ENCODE assay signal across 9 mouse cellular contexts in the genomic region with DNA sequence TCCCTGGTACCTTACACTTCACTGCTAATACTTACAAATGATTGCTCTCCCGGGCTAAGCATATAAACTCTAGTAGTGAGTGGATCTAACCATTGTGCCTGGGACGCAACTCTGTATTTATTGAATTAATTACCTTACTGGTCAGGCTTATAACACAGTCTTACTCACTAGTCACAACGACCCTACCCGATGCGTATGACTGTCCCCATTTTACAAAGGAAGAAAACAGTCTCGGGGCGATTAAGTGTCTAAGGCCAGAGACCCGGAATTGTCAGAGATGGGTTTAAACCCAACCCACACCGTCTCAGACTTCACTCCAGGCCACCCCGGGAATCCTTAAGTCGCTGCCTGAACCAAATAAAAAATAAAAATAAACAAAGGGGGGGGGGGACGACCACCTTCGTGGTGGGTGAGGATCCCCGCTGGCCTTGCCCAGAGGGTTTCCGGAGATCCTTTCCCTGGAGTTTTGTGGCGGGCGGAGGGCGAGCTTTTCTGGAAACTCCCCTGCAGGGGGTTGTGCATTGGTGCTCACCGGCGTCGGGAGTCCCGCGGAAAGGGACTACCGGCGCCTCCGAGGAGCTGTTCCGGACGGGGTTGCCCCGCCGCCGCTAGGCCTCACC. TPM values are rescaled to one million over a fixed set of nuclear protein-coding genes. Genes with fewer than 3 reads are reported as not detected.
DNase-seq lines count a peak whose midpoint lies in the region; ATAC-seq and TF ChIP-seq lines count a peak whose summit lies in the region.
"Had no signal": no experiment of that assay in that cellular context is flagged by ENCODE, and none has a peak within 500 bp of the region (broad histone marks: within the 10 kb centered on the region; RNA-seq: fewer than 3 reads in every experiment).

No protein-coding gene starts in this region.

- under 1% methylated on average over 31 of the region's 31 CpGs for WGBS in liver, adult 2 months
- under 1% methylated on average over 31 of the region's 31 CpGs for WGBS in hindbrain, embryonic 10.5 days
- WGBS in midbrain, embryonic 10.5 days: under 1% methylated on average over 31 of the region's 31 CpGs

- H3K4me3 ChIP-seq in liver, adult 2 months (ENCODE audit: insufficient read depth, low read depth, low read length): peak overlapping the region; percentile 98
- peak overlapping the region; percentile 97 for H3K4me3 ChIP-seq in hindbrain, embryonic 10.5 days
- peak overlapping the region; percentile 94 for H3K4me3 ChIP-seq in midbrain, embryonic 10.5 days

- ATAC-seq in activated CD4-positive, CD25-positive, alpha-beta regulatory T cell, adult 4 months: peak; percentile 57

- no peak for DNase-seq in liver, adult 2 months (ENCODE audit: extremely low read depth, low read depth, low spot score)
- no peak for DNase-seq in liver
- DNase-seq in hindbrain, embryonic 10.5 days (ENCODE audit: low spot score): no peak
- DNase-seq in midbrain, embryonic 10.5 days (ENCODE audit: low spot score): no peak
- DNase-seq in adrenal gland, postnatal 14 days: no peak
- no peak for DNase-seq in left cerebral cortex, postnatal 36 days (ENCODE audit: low spot score in 2 of 2)
- DNase-seq in left cerebral cortex, adult 9 months (ENCODE audit: low spot score in 2 of 2): no peak

- H3K79me2 ChIP-seq in liver, adult 2 months (ENCODE audit: control insufficient read depth, insufficient read depth, low read length): peaks cover 10% of the 10 kb centered on the region; the same call in 1 of the 2 replicates

- peak overlapping the region; percentile 90 for H3K27ac ChIP-seq in liver, adult 2 months (replicated peaks; ENCODE audit: insufficient read depth, low read depth, low read length)
- H3K27ac ChIP-seq in hindbrain, embryonic 10.5 days: peak overlapping the region; percentile 100
- peak overlapping the region; percentile 100 for H3K27ac ChIP-seq in midbrain, embryonic 10.5 days (replicated peaks)

- peaks cover 19% of the 10 kb centered on the region for H3K36me3 ChIP-seq in liver, adult 2 months (ENCODE audit: control insufficient read depth, insufficient read depth, low read length)
- peaks cover 34% of the 10 kb centered on the region for H3K36me3 ChIP-seq in hindbrain, embryonic 10.5 days
- H3K36me3 ChIP-seq in midbrain, embryonic 10.5 days: peaks cover 35% of the 10 kb centered on the region

- TF ChIP-seq CTCF in liver, adult 2 months (IDR thresholded peaks at IDR 0.05; ENCODE audit: low read depth, low read length): no peak

- H3K27me3 ChIP-seq in liver, adult 2 months (ENCODE audit: control insufficient read depth, insufficient read depth, low read length): no peaks in the 10 kb centered on the region
- H3K27me3 ChIP-seq in hindbrain, embryonic 10.5 days (ENCODE audit: insufficient read depth, poor library complexity, severe bottlenecking): no peaks in the 10 kb centered on the region
- no peaks in the 10 kb centered on the region for H3K27me3 ChIP-seq in midbrain, embryonic 10.5 days (ENCODE audit: low read depth, poor library complexity, severe bottlenecking)

- peak overlapping the region; percentile 98 for H3K9ac ChIP-seq in liver, adult 2 months (ENCODE audit: low read depth, low read length)

- TF ChIP-seq POLR2A in liver, adult 2 months (IDR thresholded peaks at IDR 0.05; ENCODE audit: extremely low read depth, insufficient read depth, low read length): no peak

- intact Hi-C loops in left cerebral cortex, postnatal 36 days (cut with DNase I): no loop called here

- no peaks in the 10 kb centered on the region for H3K9me3 ChIP-seq in hindbrain, embryonic 10.5 days
- H3K9me3 ChIP-seq in midbrain, embryonic 10.5 days (replicated peaks): no peaks in the 10 kb centered on the region

- H3K4me1 ChIP-seq in liver, adult 2 months (ENCODE audit: control insufficient read depth, insufficient read depth, low read length): peaks cover 5% of the 10 kb centered on the region
- H3K4me1 ChIP-seq in hindbrain, embryonic 10.5 days (replicated peaks): peaks cover 25% of the 10 kb centered on the region
- H3K4me1 ChIP-seq in midbrain, embryonic 10.5 days: peaks cover 33% of the 10 kb centered on the region

RNA-seq across cellular contexts. Expression of gene Smarce1, which starts 1.1 kb away (rescaled TPM):
- total RNA-seq in liver, adult 2 months (2014; rRNA removed): 25.5 and 35.9 TPM in 2 replicates
- polyA plus RNA-seq in liver, adult 2 months (2012; rRNA removed): 8.7 and 11.9 TPM in 2 replicates
- 100 to 1,000 TPM; 133 to 172 TPM for polyA plus RNA-seq in activated CD4-positive, CD25-positive, alpha-beta regulatory T cell, adult 4 months (2017; shearing (Covaris generic))
- 289 and 317 TPM in 2 replicates for polyA plus RNA-seq in hindbrain, embryonic 10.5 days (2016; fragmentation: Nextera tagmentation; extraction: Ambion mirVana)
- polyA plus RNA-seq in midbrain, embryonic 10.5 days (2016; fragmentation: Nextera tagmentation; extraction: Ambion mirVana): 296 and 338 TPM in 2 replicates
- 77.0 and 93.4 TPM in 2 replicates for total RNA-seq in adrenal gland, postnatal 14 days (2021)
- total RNA-seq in left cerebral cortex, postnatal 36 days (2021): 10 to 100 TPM; 53.0 to 65.2 TPM

RNA-seq across cellular contexts. Expression of gene Krt222, which starts 14.1 kb away (rescaled TPM):
- 0.07 and 0.09 TPM in 2 replicates for total RNA-seq in liver, adult 2 months (2014; rRNA removed)
- not detected in 2 replicates for polyA plus RNA-seq in liver, adult 2 months (2012; rRNA removed)
- 1 to 10 TPM; 1.4 to 1.7 TPM for polyA plus RNA-seq in activated CD4-positive, CD25-positive, alpha-beta regulatory T cell, adult 4 months (2017; shearing (Covaris generic))
- polyA plus RNA-seq in hindbrain, embryonic 10.5 days (2016; fragmentation: Nextera tagmentation; extraction: Ambion mirVana): 0.15 and 0.59 TPM in 2 replicates
- polyA plus RNA-seq in midbrain, embryonic 10.5 days (2016; fragmentation: Nextera tagmentation; extraction: Ambion mirVana): 0.12 and 0.24 TPM in 2 replicates
- total RNA-seq in adrenal gland, postnatal 14 days (2021): 1.3 and 2.9 TPM in 2 replicates
- total RNA-seq in left cerebral cortex, postnatal 36 days (2021): 10 to 100 TPM; 31.2 to 37.7 TPM

RNA-seq across cellular contexts. Expression of gene Krt24, which starts 55.3 kb away (rescaled TPM):
- total RNA-seq in liver, adult 2 months (2014; rRNA removed): not detected in 2 replicates
- polyA plus RNA-seq in liver, adult 2 months (2012; rRNA removed): not detected in 2 replicates
- not detected for polyA plus RNA-seq in activated CD4-positive, CD25-positive, alpha-beta regulatory T cell, adult 4 months (2017; shearing (Covaris generic))
- not detected in 2 replicates for polyA plus RNA-seq in hindbrain, embryonic 10.5 days (2016; fragmentation: Nextera tagmentation; extraction: Ambion mirVana)
- polyA plus RNA-seq in midbrain, embryonic 10.5 days (2016; fragmentation: Nextera tagmentation; extraction: Ambion mirVana): not detected in 2 replicates
- total RNA-seq in adrenal gland, postnatal 14 days (2021): not detected in 2 replicates
- total RNA-seq in left cerebral cortex, postnatal 36 days (2021): not detected
- polyA plus RNA-seq: gonadal fat pad, adult 2 months had no signal

Comparison
In these comparisons a context has a peak if more than half of its experiments do, and no peak if none do; other contexts are left out.
1. RNA of gene Smarce1, which starts 1.1 kb away (polyA plus RNA-seq): 296 to 338 TPM in midbrain, embryonic 10.5 days, 289 to 317 TPM in hindbrain, embryonic 10.5 days and 133 to 172 TPM in activated CD4-positive, CD25-positive, alpha-beta regulatory T cell, adult 4 months; 8.7 to 11.9 TPM in liver, adult 2 months; every median in the first group is over 10 times any median in the second.
2. Peak in every context shown above with its lines, with median percentiles within 50 percentile points of each other: H3K27ac ChIP-seq and H3K4me3 ChIP-seq.